Mouse (Mus musculus): ENCODE results near the gene A4gnt.
"Not testable (repeated sequence)": the region's sequence is repeated elsewhere in the genome, so short reads cannot be mapped to it uniquely, and the experiment has no call there.

A4gnt gene

DNA sequence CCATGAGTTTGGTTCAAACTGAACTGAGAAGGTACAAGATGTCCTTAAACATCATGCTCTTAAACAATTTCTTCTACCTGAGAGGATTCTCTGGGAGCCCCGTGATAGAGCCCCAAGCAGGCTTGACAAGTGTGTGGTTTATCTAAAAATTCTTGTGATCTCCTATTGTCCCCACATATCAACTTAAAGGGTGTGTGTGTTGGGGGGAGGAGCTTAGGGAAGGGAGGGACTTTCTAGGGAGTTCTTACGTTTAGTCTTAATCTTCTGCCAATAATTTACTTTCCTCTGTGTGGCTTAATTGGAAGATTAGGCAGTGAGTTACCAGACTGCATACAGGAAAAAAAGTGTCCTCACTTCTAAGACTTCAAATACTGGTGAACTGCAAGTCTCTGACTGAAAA is at the start of gene A4gnt:
Gene A4gnt, plus strand, starts transcription at position 301 of the 400 bp plus-strand sequence.
- in situ Hi-C loops (cut with MboI; ENCODE audit: low pct_unique_long_range_greater_than_20kb in 1 of 2, low sequenced_read_pairs in 2 of 2, unreplicated experiment in 1 of 2) = no loop called here

DNA sequence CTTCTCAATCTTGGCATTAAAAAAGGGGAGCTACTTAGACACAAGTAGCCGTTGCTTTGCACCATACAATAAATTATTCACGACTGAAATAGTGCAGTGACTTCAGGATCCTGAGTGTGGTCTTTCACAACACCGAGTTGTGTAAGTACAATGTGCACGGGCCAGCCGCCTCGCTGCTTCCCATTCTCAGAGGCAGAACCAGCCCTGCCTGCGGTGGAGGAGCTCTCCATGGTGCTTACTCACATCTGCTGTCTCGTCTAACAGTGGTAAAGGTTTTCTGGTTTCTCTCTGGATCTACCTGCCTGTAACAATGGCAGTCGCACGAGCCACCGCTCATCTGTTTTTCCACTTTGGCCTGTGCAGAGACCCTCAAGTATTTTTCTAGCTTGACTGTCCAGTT is 48.6 kb upstream of the A4gnt start:
- in situ Hi-C loops (cut with MboI; ENCODE audit: low pct_unique_long_range_greater_than_20kb in 1 of 2, low sequenced_read_pairs in 2 of 2, unreplicated experiment in 1 of 2) = no loop called here

DNA sequence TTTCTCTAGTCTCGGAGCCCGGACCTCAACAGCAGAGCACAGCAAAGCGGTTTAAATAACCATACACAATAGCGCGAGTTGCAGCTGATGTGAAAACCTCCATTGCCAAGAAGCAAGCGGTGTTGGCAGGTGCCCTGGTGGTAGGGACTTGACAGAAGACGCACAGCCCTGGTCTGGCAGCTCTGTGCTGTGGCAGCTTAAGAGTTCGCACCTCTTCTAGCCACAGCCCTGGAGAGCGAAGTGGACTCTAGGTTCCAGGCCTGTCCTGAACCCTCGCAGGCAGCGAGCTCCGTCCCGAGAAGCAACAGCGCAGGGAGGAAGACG is 44.3 kb upstream of the A4gnt start:
- in situ Hi-C loops (cut with MboI; ENCODE audit: low pct_unique_long_range_greater_than_20kb in 1 of 2, low sequenced_read_pairs in 2 of 2, unreplicated experiment in 1 of 2) = no loop called here

DNA sequence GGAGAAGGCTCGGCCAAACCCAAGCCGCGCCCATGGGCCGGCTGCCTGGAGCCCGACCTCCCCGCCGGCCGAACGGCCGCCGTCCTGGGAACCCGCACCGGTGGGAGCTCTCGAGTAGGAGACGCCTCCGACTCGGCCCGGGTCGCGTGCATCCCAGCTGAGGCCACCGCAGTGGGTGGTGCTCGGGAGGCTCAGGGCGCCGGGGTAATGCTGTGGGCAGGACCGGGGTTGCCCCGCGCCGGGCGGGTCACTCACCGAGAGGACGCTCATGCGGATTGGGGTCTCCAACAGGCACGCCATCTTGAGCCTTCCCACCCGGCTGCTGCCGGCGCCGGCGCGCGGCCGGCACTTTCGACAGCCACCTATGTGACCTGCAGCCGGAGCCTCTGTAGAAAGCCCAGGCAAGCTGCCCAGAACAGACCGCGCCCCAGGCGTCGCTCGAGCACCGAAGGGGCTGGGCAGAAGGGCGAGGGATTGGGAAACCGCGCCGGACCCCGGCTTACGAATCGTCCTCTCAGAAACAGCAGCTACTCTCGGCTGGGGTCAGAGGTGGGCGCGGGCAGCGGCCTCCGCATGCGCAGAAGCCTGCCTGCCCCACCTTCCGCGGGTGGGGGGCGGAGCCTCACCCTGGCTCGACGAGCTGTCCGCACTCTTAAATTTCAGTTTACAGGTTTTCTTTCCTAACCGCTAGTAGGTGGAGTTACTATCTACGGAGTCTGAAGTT is 43.8 kb upstream of the A4gnt start, which contains the start of gene Armc8:
Gene Armc8, minus strand, starts transcription at position 553 of the 724 bp plus-strand sequence.
- in situ Hi-C loops (cut with MboI; ENCODE audit: low pct_unique_long_range_greater_than_20kb in 1 of 2, low sequenced_read_pairs in 2 of 2, unreplicated experiment in 1 of 2) = no loop called here

DNA sequence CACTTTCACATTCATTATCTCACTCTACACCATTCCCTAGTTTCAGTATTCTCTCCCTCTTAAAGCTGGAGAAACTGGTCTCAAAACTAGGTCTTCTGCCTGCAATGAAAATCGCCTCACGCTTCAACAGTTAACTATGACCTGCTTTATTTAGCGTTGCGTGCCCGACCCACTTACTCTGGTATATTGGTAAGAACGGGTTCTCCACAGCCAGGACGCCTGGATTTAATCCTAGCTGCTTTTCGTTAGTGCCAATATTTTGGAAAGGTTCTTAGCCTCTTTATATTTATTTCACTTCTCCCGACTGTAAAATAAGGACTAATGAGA is 43.3 kb upstream of the A4gnt start:
- in situ Hi-C loops (cut with MboI; ENCODE audit: low pct_unique_long_range_greater_than_20kb in 1 of 2, low sequenced_read_pairs in 2 of 2, unreplicated experiment in 1 of 2) = no loop called here

DNA sequence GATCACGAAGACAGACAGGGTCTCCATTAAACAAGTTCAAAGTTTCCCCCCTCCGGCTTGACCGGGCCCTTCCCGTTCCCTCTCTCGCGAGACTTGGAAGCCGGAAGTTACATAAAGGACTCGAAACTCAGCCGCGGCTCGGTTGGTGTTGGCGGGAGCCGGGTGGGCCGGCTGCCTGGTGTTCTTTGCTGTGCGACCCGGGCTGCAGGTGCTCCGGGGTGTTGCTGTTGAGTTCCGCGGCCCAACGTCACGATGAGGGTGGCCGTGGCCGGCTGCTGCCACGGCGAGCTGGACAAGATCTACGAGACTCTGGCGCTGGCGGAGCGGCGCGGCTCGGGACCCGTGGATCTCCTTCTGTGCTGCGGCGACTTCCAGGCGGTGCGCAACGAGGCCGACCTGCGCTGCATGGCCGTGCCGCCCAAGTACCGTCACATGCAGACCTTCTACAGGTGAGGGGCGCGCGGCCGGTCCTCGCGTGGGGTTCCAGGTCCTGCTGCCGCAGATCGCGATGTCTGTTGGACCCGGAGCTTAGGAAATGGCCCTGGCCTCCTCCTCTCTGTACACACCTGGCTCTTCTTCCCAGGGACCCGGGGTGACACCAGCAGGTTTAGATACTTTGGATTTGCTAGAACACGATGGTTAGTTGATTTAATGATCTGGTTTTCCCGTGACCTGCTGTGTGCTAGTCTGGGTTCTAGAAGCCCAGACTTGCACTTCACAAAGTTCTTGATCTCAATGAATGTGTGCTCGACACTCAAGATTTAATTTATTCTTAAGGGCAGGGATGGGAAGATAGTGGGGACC is 36.4 kb upstream of the A4gnt start, which contains the start of gene Dbr1:
Gene Dbr1, plus strand, starts transcription at position 123 of the 804 bp plus-strand sequence.
- in situ Hi-C loops (cut with MboI; ENCODE audit: low pct_unique_long_range_greater_than_20kb in 1 of 2, low sequenced_read_pairs in 2 of 2, unreplicated experiment in 1 of 2) = no loop called here

DNA sequence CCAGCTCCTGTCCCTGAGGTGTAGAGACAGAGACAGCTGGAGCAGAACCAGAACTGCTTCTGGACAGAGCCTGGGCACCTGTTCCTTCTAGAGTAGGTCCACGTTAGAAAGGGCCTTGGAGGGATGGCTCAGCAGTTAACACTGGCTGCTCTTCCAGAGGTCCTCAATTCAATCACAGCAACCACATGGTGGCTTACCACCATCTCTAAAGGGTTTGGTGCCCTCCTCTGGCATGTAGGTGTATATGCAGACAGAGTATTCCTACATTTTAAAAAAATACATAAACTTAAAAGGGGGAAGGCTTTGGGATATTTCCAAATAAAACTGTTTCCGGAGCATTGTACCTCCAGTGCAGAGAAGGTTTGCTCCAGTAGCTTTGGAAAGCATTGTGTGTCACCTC is 31.6 kb upstream of the A4gnt start:
- in situ Hi-C loops (cut with MboI; ENCODE audit: low pct_unique_long_range_greater_than_20kb in 1 of 2, low sequenced_read_pairs in 2 of 2, unreplicated experiment in 1 of 2) = no loop called here

DNA sequence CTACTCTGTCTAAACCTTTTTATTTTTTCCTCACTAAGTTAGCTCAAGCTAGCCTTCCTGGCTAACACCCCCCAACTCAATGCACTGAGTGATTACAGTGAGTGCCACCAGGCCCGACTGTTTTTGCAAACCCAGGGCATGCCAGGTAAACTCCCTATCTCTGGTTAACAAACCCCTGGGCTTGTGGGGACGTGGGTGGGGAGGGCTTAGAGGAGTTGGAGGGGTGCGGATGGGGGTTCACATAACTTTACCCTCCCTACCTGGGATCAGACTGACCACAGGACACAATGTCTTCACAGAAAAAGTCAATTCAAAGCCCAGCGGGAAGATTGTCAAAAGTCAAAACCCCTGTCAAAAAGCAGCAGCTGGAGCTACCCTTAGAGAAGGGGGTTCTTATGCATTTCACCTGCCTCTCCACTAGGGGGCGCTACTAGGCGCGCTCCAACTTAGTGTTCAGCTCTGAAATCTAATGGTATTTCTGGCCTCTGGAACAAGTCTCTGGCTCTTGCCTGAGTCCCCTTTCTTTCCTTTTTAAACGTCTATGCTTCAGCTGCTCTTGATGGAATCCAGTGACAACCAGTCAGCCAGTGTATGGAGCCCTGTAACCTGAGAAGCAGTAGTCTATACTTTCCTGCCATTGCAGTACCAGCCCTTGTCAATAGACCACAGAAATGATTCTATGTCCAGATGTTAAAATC is 24.6 kb upstream of the A4gnt start:
- in situ Hi-C loops (cut with MboI; ENCODE audit: low pct_unique_long_range_greater_than_20kb in 1 of 2, low sequenced_read_pairs in 2 of 2, unreplicated experiment in 1 of 2) = no loop called here

DNA sequence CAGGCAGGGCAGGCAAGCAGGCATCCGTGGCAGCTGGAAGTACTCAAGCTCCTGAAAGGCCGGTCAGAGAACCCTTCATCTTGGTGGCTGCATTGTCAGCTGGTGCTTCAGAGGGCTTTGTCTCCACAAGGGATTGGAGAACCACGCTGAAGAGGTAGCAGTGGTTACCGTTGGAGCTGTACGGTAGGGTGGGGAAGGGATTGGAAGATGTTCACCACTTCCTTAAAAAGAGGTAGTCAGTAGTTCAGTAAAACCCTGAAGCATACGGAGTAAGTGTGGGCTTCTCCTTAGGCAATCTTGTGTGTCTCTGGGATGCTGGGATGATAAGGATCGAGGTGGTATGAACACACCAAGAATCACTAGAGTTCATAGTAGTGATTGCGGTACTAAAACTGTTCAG is 21.2 kb upstream of the A4gnt start:
- in situ Hi-C loops (cut with MboI; ENCODE audit: low pct_unique_long_range_greater_than_20kb in 1 of 2, low sequenced_read_pairs in 2 of 2, unreplicated experiment in 1 of 2) = loop anchor here in 1 of 2 experiments (5.0 kb wide), 1 partner anchor 71 kb away; no protein-coding TSS in a partner anchor

DNA sequence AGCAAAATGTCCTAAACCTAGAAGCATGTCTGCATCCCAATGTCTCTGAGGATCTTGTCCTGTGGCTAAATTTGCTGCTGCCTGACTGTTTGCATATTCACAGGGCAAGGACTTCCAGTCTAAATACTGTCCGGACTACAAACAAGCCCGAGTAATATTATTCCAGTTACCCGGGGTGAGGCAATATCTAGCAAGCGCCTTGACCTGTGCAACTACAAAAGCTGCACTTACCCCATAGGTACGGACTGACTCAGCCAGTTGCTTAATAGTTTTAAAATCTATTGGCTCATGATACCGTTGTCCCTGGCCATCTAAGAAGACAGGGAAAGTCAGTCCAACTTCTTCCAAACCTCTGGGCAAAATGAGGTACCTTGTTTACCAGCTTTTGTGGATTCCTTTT is 13.2 kb upstream of the A4gnt start:
- in situ Hi-C loops (cut with MboI; ENCODE audit: low pct_unique_long_range_greater_than_20kb in 1 of 2, low sequenced_read_pairs in 2 of 2, unreplicated experiment in 1 of 2) = not testable (repeated sequence)

DNA sequence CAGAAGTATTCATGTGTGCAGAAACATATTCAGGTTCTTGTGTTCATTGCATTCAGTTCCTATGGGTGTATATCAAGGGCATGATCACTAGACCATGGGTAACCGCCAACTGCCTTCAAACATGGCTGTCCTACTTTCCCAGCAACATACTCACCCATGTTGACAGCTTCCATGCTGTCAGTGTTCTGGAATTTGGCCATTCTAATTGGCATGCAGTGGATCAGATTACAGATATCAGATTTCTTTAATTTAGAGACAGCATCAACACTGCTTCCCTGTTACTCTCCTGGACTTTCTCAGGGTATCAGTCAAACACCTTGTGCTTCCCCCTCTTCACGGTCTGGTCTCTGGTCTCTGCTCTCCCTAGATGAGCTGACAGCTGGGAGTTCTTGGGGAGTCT is 8.7 kb upstream of the A4gnt start:
- in situ Hi-C loops (cut with MboI; ENCODE audit: low pct_unique_long_range_greater_than_20kb in 1 of 2, low sequenced_read_pairs in 2 of 2, unreplicated experiment in 1 of 2) = no loop called here

DNA sequence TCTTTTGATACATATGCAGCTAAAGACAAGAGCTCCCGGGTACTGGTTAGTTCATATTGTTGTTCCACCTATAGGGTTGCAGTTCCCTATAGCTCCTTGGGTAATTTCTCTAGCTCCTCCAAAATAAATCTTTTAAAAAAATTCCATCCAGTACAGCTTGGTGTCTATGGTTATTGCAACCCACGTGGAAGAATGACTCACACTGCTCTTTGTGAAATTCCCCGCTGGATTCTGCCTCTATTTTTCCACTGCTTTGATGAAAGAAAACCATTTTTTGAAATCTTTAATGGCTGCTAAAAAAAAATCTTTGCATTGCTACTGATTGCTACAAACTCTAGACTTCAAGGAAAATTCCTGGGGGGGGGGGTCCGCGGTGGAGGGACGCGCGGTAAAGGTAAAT is 7.4 kb downstream of the A4gnt start:
- in situ Hi-C loops (cut with MboI; ENCODE audit: low pct_unique_long_range_greater_than_20kb in 1 of 2, low sequenced_read_pairs in 2 of 2, unreplicated experiment in 1 of 2) = no loop called here

DNA sequence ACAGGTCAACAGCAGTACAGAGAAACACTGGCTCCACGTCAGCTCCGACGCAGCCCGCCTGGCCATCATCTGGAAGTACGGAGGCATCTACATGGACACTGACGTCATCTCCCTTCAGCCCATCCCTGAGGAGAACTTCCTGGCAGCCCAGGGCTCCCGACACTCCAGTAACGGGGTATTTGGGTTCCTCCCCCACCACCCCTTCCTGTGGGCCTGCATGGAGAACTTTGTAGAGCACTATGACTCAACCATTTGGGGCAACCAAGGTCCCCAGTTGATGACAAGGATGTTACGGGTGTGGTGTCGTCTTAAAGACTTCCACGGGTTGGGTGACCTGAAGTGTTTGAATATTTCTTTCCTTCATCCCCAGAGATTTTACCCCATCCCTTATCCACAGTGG is 7.9 kb downstream of the A4gnt start:
- in situ Hi-C loops (cut with MboI; ENCODE audit: low pct_unique_long_range_greater_than_20kb in 1 of 2, low sequenced_read_pairs in 2 of 2, unreplicated experiment in 1 of 2) = no loop called here

DNA sequence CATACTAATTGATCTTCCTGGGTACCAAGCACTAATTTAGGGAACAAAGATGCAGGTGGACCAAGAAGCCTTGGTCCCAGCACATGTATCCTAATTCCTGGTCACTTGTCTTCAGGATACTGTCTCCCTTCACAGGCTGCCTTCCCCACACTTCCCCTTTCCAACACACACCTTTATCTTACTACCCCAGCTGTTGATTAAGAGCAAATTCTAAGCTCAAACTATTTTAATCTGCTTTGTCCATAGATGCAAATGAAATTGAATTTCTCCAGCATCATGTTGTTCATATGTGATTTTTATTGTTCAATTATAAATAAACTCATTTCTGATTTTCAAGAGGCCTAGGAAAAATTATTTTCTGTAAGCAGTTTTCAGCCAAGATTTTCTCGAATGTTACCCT is 9.7 kb downstream of the A4gnt start:
- in situ Hi-C loops (cut with MboI; ENCODE audit: low pct_unique_long_range_greater_than_20kb in 1 of 2, low sequenced_read_pairs in 2 of 2, unreplicated experiment in 1 of 2) = no loop called here

DNA sequence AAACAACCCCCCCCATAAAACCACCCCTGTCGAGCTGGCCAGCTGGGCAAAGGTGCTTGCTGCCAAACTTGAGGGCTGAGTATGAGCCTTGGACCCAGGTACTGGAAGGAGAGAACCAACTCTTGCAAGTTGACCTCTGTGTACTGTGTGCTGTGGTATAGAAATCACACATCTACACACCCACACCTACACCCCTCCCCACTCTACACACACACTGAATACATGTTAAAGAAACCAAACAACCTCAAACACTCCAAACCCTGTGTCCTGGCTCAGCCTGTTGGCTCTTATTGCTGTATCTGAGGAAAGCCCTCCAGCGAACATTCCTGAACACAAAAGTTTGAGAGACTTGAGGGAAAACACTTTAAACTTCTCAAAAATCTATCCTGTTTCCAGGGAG is 10.7 kb downstream of the A4gnt start:
- in situ Hi-C loops (cut with MboI; ENCODE audit: low pct_unique_long_range_greater_than_20kb in 1 of 2, low sequenced_read_pairs in 2 of 2, unreplicated experiment in 1 of 2) = no loop called here

DNA sequence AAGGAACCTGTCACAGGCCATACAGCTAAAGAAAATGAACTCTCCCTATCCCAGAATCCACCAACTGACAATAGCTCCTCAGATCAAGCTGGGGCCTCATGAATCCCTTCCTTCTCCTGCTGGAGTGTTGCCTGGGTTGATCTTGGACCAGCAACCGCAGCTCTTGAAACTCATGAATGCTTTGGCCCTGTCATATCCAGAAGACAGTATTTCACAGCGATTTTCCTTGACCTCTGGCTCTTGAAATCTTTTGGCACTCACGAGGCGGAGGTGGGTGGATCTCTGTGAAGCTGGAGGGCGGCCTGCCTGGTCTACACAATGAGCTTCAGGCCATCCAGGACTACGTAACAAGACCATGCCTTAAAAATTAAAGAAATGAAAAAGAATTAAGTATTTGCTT is 11.8 kb downstream of the A4gnt start:
- in situ Hi-C loops (cut with MboI; ENCODE audit: low pct_unique_long_range_greater_than_20kb in 1 of 2, low sequenced_read_pairs in 2 of 2, unreplicated experiment in 1 of 2) = no loop called here

DNA sequence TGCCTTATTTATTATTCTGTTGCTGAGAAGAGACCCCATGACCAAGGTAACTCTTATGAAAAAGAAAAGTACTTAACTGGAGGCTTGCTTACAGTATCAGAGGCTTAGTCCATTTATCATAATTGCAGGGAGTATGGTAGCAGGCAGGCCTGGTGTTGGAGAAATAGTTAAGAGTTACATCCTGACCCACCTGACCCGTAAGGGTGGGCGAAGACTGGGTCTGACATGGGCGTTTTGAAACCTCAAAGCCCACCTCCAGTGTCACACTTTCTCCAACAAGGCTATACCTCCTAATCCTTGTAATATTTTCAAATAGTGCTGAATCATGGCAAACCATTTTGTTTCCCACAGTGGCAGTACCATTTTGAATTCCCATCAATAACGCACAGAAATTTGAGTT is 16.3 kb downstream of the A4gnt start:
- in situ Hi-C loops (cut with MboI; ENCODE audit: low pct_unique_long_range_greater_than_20kb in 1 of 2, low sequenced_read_pairs in 2 of 2, unreplicated experiment in 1 of 2) = no loop called here

DNA sequence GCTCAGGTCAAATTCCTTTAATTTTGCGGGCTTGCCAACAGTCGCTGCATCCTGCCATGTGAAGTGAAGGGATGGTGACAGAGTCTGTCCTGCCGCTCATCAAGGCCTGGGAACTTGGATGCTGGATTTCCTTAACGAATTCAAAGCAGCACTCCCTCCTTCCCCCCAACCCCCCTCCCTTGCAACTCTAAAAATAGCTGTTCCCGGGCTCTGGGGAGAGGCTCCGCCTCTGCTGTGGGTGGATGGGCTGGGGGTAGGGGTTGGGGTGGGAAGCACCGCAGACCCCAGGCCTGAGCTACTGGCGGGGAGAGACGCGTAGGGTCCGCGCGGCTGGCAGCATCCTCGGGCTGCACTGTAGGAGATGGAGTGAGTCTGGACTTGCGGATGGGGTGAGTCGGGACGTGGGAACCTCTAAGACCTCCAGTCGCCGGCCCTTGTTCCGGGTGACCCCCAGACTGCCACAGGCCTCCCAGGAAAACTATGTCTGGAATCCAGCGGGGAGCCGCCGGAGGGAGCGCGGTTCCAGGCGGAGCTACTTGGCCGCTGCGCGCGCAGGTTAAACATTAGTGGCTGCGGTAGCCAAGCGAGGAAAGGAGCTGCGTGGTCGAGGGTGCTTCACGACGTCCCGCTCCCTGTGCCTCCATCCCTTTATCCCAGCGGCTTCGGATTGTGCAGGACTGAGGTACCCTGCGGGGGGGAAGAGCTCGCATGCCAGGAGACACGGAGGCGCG is 17.1 kb downstream of the A4gnt start, which contains the start of gene Dzip1l:
Gene Dzip1l, plus strand, starts transcription at position 216 of the 731 bp plus-strand sequence.
- in situ Hi-C loops (cut with MboI; ENCODE audit: low pct_unique_long_range_greater_than_20kb in 1 of 2, low sequenced_read_pairs in 2 of 2, unreplicated experiment in 1 of 2) = no loop called here

DNA sequence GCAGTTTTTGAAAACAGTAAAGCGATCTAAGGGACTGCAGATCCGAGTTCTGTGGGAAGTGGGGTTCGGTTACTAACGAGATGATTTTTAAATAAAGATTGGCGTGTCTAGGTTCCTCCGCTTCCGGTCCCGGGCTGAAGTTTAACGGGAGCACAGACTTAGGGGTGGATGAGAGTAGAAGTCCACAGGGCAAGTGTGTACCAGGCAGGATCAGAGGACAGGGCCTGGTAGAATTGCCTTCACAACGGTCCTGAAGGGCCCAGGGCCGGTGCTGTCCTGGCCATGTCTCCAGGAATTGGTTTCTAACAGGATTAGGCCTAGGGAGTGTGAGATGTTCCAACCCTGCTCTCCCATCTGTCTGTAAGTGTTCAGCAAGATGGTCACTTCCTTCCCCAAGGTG is 17.8 kb downstream of the A4gnt start:
- in situ Hi-C loops (cut with MboI; ENCODE audit: low pct_unique_long_range_greater_than_20kb in 1 of 2, low sequenced_read_pairs in 2 of 2, unreplicated experiment in 1 of 2) = no loop called here

Measured in mouse embryonic stem cell (cell line).